Mouse (Mus musculus) cerebellum, postnatal 4 days (tissue): ENCODE measurements around the gene Tmem251.

Experiments used
- DNase-seq, 2 experiments: peaks; one replicate each; pipeline ENCODE4 v3.0.0; 2022; ENCODE audit warnings: low spot score in 2 of 2, mixed read lengths in 1 of 2

Tmem251 gene

DNA sequence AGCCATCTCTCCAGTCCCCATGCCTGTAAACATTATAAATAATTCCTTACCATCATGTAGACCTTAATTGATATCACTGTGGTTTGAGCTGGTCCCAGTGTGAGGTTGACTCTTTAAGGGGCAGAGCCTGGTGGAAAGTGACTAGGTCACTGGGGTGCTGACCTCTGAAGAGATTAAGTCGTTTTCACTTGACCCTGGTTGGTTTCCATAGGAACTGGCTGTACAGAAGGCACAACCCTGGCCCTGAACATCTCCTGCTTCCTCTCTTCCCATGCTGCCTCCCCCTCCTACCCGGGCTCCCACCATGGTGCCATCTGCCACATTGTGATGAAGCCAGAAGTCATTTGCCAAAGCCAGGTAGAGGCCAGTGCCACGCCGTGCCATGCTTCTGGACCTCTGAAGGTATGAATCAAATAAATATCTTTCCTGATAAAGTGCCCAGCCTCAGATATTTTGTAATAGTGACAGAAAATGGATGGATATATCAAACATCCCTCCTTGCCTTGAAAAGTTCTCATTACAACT is 32.6 kb upstream of the Tmem251 start:
- no peak for DNase-seq

DNA sequence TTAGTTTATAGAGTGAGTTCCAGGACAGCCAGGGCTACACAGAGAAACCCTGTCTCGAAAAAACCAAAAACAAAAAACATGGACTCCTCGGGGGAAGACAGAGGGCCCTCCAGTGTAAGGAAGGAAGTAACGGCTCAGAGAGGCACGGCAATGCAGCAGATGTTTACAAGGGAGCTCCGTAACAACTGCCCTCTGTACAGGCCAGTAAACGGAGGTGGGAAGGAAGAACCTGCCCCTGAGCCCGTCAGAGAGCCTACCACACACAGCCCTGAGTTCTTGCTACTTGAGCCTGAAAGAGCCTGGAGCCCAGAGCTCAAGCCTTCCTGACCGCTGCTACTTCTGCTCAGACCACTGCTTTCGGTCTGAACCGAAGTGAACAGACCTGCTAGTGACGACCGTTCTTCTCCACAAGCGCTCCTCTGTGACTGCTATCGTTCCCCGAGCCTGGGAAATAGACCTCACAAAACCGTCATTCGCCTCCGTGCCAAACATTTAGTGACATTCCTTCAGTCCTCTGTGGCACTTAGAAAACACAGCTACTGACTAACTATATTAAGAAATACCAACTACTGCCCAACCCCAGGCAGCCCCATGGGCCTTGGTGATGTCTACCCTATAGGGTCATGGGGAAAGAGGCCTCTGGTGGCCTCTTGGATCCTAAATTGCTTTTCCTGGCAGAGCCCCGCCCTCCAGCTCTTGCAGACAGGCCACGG is 30.3 kb upstream of the Tmem251 start:
- DNase-seq = no peak

DNA sequence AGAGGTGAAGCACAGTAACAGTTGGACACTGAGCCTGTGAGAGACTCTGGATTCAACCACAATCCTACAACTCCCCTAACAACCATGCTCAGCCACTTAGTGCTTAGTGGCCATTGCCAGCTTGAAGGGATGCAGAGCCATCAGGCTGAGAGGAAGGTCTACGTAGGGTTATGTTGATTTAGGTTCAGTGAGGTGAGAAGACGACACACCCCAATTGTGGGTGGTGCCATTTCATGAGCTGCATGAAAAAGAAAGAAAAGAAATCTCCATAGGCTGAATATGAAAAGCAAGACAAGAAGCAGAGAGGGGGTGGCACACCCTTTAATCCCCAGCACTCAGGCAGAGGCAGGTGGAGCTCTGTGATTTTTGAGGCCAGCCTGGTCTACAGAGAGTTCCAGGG is 29.4 kb upstream of the Tmem251 start:
- DNase-seq = no peak

DNA sequence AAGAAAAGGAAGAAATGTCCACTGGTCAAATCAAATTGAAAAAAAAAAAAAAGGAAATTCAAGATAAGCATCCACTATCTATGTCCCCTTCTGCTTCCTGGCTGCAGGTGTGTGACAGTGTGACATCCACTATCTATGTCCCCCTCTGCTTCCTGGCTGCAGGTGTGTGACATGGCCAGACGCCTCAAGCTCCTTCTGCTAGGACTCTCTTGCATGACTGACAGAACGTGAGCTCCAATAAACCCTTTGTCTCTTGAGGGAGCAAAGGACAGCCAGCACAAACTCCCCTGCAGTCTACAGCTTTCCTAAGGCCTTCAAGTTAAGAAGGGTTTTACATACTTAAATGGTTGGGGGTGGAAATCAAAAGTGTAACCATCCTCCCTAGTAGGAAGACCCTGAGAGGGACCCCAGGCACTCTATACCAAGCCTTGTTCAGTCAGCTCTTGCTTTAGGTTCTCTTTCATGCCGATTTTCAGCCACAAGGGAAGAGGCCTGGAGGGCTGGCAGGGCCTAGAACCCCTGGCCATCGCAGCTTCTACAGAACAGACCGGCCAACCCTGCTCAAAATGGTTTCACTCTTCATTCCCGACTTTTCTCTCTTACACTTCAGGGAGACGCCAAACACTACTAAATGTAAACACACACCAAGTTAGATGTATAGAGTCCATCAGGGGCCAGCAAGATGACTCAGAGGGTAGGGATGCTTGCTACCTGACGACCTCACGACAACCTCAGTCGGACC is 28.7 kb upstream of the Tmem251 start:
- DNase-seq = no peak

DNA sequence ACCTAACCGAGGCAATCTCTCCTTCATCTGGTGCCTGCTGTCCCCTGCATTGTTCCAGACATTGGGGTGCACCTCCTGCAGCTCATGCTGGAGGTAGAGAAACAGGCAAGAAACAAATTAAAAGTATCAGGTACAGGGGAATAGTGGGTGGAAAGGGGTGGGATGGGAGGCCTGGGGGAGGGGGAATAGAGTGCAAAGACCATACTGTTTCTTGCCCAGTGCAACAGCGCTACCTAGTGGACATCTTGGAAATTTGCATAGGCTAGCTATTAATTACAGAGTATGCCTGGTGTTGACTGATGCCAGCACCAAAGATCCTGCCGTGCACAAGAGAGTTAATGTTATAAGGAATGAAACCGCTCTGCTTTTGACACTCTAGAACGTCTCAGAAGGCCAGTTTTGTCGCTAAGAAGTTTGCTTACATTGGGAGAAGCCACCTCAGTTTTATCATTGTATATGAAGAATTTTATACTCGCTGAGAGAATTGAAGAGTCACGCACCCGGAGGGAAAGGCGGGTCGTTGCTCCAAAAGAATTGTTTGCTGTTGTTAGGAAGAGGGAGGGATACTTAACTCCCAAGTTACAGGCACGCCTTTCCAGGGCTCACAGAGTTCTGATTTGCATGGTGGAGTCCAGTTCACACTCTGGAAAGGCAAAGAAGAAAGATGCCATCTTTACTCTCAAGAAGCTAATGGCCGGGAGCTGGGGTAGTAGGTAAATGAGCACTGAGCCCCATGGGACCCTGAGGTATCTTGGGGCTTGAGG is 23.8 kb upstream of the Tmem251 start:
- peak in 1 of 2 experiments; percentile 51 for DNase-seq

DNA sequence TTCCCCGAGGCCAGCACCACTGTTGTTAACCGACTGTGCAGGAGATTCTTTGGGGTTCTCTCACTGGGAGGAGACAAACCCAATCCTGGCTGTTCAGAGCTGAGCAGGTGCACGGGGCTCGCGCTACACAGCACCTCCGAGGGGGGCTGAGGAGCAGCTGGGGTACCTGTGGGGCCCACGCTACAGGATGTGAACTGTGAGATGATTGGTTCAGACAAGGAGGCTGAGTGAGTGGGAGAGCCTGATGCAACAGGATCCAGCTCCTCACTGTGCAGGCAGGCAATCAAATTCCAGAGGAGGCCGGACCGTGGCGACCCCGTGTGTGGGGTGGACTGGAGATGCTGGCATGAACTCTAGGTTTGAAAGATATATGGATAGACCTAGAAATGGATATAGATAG is 21.1 kb upstream of the Tmem251 start:
- no peak for DNase-seq

DNA sequence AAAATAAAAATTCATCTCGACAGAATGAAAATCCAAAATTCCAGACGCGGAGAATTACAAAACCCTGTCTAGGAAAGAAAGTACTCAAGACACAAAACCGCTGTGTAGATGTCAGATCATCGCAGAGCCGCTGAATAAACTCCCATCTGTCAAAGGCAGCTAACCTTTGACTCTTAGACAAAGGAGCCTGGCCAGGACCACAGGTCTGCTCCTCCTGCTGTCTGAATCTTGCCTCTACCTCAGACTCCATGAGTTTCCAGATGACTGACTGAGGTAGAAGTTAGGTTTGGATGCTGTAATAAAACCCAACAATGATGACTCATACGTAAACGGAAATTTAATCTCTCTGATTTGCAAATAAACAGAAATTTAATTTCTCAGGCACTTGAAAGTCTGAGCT is 20.6 kb upstream of the Tmem251 start:
- no peak for DNase-seq

DNA sequence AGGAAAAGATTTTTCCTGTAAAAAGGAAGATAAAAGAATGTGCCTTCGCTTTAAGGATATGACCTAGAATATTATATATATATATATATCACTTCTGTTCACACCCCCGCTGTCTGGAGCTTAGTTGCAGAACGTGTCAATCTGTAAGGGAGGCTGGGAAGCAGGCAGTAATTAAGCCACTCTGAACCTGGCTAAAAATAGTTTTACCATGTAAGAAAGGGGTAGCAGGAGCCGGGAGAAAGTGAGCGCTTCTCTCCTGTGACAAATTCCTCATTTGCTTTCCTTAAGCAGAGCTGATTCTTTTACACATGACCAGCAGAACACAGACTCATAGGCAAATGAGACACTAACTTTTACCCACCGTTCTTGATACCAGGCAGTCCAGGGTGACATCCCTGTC is 19.7 kb upstream of the Tmem251 start:
- no peak for DNase-seq

DNA sequence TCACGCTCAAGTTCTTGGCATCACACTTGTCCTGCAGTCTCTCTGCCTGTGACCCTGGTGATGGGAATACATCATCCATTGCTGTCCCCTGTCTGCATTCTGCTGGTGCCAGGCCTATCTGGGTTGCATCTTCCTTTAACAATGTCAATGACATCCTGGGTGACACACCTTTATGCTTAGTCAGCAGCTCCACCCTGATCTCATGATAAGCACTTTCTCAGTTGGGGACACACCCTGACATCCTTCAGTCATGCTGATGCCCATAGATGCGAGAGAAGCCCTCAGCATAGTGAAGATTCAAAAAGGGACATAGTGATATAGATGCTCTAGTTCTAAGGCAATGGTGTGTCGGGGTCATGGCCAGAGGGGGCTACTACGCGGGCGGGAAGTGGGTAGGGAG is 18.4 kb upstream of the Tmem251 start:
- DNase-seq = no peak

DNA sequence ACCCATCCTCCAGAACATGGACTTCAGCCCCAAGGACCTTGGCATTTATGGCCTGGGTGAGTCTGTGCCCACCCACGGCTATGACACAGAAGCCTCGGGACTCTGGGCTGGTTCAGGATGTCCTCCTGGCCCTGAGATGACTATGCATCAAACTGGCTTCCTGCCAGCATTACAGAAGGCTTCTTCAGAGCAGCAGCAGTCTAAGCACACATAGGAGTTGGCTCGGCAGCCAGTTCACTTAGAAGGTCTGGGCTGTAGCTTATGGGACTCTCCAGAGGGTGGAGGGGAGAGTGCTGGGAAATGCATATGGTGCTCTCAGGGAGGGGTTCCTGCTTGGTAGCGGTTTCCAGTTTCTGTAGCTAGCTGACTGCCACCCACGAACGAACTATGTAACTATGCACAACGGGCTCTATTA is 17.8 kb upstream of the Tmem251 start:
- no peak for DNase-seq

DNA sequence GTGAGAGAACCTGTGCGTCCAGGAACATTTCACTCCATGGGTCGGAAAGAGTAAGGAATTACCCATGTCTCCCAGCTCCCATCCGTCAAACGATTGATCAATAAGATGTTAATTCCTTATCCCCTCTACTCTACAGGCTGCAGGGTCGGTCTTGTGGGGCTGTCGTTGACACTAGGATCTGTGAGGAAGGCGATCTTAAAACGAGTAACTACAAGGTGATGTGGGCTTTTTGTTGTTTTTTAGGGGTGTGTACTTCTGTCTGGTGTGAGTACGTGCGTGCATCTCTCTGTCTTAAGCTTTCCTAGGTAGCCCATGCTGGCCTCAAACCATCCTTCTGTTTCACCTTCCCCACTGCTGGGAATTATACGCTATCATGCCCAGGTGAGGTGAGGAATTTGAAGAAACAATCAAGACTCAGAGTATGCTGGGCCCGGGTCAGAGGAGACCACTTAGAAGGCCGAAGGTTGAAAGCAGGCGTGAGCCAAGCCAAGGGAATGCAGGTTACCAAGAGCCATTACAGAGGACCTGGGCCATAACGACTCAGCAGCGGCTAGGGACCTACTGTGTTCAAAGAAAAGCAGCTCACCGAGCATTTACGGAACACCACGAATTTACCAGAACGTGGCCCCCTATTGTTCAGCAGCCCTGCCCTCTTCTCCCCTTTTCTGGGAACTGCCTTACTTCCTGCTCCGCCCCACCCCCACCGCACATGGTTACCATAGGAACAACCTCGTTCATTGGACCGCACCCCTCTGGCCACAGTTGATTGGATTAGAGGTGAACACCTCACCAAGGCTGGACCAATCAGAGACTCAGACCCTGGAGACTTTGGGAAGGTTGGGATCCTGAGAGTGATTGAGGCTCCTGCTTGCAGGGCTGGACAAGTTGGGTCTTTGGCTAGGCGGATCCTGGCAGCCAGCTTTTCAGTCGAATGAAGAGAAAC is 13.4 kb upstream of the Tmem251 start:
- DNase-seq = peak; percentile 56 to 76

DNA sequence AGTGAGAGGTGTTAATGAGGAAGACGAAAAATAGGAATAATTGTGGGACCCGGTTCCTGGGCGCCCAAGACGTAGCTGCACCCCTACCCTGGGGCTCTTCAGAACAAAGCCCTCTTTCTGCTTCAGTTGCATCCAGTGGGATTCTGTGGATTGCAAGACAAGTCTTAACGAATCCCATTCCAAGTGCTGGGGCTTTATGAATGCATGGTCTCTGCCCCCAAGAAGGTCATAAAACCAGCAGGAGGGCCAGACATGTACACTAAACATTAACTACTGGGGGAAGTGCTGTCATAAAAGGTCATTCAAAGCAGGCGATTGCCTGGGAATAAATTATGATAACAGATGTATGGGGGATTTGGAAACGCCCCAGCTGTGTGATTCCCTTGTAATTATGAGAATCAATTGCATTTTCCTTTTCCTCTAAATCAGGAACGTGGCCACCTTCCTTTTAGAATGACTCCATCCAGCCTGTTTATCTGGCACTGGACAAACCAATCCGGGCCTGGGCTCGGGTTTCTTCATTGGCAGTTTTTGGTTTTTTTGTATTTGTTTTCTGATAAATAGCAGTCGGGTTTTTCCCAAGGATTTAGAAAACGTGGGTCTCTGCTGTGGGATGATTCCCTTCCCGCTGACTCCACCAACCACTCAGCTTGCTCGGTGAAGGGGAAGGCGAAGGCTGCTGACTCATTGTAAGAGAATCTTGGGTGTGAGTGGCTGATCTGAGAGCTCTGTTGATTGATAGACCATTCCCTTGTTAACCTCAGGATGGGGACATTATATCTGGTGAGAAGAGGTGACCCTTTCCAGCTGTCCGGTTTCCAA is 12.6 kb upstream of the Tmem251 start:
- DNase-seq = no peak

DNA sequence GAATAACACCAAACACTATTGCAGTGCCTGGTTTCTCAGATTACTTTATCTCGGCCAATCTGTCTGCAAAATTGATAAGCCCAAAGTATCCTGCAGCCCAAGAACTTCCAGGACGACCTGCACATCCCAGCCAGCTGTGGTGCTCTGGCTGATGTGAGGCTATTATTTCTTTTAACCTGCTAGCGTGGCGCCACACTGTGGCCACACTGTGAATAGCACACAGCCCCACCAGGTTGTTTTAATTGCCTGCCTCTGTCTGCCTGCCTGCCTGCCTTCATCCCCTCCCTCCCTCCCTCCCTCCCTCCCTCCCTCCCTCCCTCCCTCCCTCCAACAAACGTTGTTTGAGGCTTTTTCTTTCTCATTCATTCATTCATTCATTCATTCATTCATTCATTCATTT is 10.2 kb upstream of the Tmem251 start:
- peak in 1 of 2 experiments; percentile 53 for DNase-seq

DNA sequence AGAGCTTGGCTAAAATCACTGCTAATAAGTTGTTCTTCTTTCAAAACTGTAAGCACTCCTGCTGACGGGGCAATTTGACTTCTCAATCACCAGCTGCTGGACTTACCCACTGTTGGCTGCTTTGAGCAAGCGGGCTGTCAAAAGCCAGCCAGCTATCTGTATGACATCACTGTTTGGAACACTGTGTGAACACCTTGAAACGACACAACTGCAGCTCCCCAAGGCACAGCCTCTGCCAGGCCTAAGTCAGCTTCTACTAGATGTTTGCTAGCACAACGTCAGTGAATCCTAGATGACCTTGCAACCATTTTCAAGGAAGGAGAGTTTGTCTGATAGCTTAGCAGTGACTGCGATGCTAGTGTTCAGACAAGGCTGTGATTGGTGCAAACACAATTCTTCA is 4.5 kb upstream of the Tmem251 start:
- no peak for DNase-seq

DNA sequence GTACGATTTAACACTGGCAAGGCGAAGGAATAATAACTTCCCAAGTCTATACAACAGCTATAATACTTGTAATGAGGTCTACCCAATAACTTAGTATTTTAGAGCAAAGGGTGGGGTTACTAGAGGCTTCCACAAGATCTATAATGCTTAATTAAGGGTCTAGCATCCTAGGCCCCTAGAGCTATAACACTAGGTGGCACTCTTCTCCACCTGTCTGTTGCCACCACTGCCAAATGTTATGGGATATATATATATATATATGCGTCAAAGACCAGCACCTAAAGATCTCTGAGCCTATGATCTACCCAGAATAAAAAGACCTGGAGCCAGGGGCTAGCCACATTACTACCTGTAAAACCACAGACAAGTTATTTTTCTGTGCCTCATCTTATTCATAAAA is 3.3 kb upstream of the Tmem251 start:
- no peak for DNase-seq

DNA sequence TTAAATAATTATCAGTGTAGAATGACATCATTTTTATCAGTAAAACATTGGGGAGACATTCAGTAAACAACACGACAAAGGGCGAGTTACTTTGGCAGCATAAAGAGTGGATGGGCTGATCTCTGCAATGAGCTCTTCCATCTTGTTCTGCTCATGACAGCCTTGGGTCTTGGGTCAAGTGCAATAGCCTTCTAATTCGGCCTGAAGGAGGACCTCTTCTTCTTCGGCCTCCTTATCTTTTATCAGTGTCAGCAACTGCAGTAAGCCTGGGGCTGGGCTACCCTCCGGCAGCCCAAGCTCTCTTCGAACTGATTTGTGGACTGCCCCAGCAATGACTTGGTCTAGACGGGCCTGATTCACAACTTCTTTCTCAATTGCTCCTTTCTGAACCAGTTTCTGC is 1.5 kb upstream of the Tmem251 start:
- DNase-seq = no peak

DNA sequence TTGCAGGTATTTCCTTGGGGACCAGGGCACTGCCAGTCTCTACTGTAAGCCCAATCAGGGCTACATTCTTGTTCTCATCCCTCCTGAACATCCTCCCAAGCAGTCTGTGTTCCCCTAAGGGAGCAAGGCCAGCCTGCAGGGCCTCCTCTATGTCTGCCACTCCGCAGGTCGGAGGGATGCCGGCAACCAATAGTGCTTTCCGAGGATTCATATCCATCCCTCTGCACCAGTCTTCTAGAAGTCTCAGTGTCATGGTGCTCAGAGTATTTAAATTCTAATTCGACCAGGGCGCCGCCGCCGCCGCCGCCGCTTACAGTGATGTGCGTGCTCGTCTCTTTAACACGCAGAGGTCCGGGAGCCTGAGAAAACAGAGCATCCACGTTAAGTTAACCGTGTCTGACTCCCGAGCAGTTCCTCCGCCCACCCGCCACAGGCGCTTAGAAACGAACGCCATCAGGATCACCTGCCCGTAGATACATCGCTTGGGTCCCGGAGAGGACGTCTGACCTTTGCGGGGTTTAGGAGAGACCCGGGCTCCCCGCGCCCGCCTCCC is 450 bp upstream of the Tmem251 start:
- DNase-seq = no peak

DNA sequence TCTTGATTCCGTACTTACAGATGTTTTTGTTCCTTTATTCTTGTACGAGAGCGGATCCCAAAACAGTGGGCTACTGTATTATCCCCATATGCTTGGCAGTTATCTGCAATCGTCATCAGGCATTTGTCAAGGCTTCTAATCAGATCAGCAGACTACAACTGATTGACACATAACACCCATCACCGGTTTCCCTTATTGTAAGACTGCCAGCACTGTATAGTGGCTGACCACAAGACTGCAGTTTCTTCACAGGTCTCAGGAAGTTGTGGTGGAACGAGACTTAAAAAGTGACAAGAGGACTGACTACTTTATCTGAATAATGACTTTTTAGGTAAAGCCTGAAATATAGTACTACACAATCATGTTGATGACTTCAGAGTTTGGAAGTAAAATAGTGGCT is 1.3 kb downstream of the Tmem251 start:
- no peak for DNase-seq

DNA sequence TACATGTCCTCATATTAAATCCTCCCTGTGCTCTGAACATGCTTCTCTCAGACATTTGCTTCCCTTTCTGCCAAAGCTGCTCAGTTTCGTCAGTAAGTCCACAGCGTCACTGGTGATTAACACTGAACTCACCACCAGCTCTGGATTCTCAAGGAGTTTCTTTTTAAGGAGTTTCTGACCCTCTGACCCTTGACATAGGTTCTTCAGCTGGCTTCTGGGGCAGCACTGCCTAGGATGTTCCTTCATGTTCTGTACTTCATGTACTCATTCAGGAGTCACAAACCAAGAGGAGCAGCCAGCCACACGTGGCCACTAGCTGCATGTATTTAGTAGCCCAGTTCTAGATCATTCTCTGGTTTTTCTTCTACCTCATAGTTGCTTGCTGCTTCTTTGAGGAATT is 4.7 kb downstream of the Tmem251 start:
- DNase-seq = no peak

DNA sequence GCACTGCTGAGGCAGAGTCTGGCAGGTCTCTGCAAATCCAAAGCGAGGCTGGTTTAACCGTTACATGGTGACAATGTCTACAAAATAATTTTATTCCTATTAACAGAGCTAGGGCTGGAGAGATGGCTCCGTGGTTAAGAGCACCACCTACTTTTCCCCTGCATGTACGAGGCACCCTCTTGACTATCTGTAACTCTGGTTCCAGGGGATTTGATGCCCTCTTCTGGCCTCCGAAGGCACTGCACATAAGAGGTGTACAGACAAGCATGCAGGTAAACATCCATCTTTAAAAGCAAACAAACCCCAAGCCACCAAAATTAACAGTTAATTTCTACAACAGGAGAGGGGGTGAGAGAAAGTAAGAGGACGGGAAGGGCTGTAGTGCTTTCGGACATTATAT is 12.7 kb downstream of the Tmem251 start:
- DNase-seq = peak in 1 of 2 experiments; percentile 36
